Mouse (Mus musculus) left cerebral cortex, adult 2 months (tissue): ENCODE measurements around the gene Lrrc43. TPM values are rescaled to one million over a fixed set of nuclear protein-coding genes. Genes with fewer than 3 reads are reported as not detected.

ENCODE experiments used
- DNase-seq, 2 experiments: peaks; one replicate each; pipeline ENCODE4 v3.0.0; 2021 to 2022; ENCODE audit warnings: low spot score in 2 of 2, mixed read lengths in 1 of 2; ENCODE audit errors: extremely low spot score in 1 of 2
- H3K27ac ChIP-seq: fragments of 200-600 bp; 2 replicates; pipeline ENCODE4 v1.8.1; 2022
- H3K4me3 ChIP-seq: fragments of 200-600 bp; 2 replicates; pipeline ENCODE4 v1.8.1; 2022
- CTCF ChIP-seq: fragments of 200-600 bp; IDR thresholded peaks from 2 replicates; pipeline ENCODE4 v1.8.1; 2022; ENCODE audit warnings: antibody characterized with exemption, mild to moderate bottlenecking, moderate library complexity
- intact Hi-C: fragments of 180-260 bp; cut with DNase I; formaldehyde crosslinking; loops from one replicate; pipeline ENCODE4 v1.15.1; 2025
- microRNA-seq, 2 experiments: library from miRNA; unstranded; fragments of <30 nt; microRNA quantifications; one replicate each; pipeline ENCODE4 v1.2.0; 2021
- total RNA-seq, 2 experiments: library from RNA; stranded (reverse); gene quantifications; 2 replicates each; pipeline ENCODE4 v1.2.3; 2021

Lrrc43 gene
- total RNA-seq, 2 experiments from 2014 or later: 0.49 to 0.61 TPM

DNA sequence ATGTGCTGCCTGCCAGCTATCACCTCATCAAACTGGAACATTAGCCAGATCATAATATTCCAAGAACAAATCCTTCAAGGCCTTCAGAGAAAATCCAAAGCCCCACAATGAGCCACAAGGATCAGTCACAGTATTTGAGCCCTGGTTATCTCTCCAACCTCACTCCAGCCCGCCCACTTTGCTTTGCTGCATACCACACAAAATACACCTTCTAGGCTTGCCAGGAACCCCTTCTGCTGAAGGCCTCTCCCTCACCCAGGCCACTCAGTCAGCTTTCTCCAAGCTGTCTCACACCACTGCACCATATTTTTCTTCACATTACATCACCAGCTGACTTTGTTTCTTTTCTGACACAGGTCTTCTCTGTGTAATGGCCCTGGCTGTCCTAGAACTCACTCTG, 33.1 kb downstream of the Lrrc43 start:
- DNase-seq: no peak
- Histone ChIP-seq H3K27ac (no peak overlapping the region), H3K4me3 (no peak overlapping the region)
- intact Hi-C loops: no loop called here
- no peak for TF ChIP-seq CTCF

DNA sequence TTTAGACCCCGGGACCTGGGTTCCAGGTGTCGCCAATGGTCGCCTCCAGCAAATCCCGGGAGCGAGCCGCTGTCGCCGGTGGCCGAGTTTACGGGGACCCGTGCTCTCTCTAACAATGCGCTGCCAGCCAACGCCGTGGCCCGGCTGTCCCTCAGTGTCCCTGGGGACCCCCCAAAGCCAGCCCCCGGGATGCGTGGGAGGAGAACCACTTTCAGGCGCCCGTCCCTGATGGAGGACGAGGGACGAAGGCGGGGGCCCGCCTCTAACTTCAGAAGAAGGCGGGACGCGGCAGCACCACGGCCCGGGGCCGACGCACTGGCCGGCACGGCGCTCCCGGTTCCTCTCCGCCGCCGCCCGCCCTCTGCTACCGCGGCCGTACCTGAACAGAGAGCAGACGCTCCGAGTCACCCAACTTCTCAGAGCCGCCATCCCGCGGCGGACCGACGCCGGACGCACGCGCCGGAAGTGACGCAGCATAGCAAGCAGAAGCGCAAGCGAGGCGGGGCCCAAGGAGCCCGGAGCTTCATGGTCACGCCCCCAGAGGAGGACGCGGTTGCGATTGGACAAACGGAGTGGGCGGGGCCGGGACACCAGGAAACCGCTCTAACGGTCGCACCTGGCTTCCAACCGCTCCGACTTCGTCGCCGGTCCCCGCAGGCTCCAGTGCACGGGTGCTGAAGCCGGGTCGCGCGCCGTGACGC, 34.7 kb downstream of the Lrrc43 start, which contains the start of gene Diablo:
Diablo (minus strand) TSS at position 485 of the 701 bp plus-strand sequence.
- no peak for TF ChIP-seq CTCF
- Histone ChIP-seq H3K4me3 (peak within 1 kb of the TSS; percentile 89), H3K27ac (peak within 1 kb of the TSS; percentile 71)
- intact Hi-C loops: no loop called here
- DNase-seq: peak; percentile 97 to 98

DNA sequence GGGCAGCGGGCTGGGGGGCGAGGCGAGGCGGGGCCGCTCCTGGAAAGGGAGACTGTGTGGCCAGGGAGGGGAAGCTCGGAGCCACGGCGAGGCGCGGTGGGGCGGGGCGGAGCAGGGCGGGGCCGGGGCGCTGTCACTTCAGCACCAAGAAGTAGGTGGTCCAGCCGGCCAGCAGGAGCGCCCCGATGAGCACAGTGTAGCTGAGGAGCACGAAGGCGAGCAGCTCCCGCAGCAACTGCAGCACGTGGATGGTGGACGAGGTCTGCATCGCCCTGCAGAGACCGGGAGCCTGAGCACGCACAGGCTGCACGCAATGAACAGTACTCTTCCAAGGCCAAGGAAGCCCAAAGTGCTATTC, 35.3 kb downstream of the Lrrc43 start:
- peak; percentile 27 for TF ChIP-seq CTCF
- intact Hi-C loops: no loop called here
- Histone ChIP-seq H3K4me3 (peak overlapping the region; percentile 89), H3K27ac (no peak overlapping the region; the same call in 1 of the 2 replicates)
- DNase-seq: no peak

DNA sequence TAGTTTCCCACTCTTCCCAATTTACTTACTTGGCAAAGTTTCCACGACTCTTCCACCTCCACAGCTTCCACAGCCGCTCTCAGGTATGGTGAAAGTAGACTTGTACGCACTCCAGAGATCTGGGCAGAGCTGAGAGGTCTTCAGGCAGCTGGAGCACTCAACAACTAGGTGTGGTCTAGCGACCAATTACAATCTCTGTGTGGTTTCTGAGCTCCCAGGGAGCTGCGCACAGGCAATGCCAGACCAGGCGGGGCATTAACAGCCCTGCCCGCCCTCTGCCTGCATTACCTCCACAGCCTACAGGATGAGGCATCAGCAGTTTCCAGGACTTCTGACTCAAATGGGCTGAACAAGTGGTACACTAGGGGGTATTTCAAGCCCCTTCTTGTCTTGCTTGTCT, 36.2 kb downstream of the Lrrc43 start, which contains the start of gene Gm49027:
Gm49027 (minus strand) TSS at position 208 of the 400 bp plus-strand sequence.
- H3K4me3 ChIP-seq: peak within 1 kb of the TSS; percentile 89
- TF ChIP-seq CTCF: no peak
- DNase-seq: peak in 1 of 2 experiments; percentile 6
- no peak within 1 kb of the TSS; the same call in 1 of the 2 replicates for H3K27ac ChIP-seq
- intact Hi-C loops: no loop called here

DNA sequence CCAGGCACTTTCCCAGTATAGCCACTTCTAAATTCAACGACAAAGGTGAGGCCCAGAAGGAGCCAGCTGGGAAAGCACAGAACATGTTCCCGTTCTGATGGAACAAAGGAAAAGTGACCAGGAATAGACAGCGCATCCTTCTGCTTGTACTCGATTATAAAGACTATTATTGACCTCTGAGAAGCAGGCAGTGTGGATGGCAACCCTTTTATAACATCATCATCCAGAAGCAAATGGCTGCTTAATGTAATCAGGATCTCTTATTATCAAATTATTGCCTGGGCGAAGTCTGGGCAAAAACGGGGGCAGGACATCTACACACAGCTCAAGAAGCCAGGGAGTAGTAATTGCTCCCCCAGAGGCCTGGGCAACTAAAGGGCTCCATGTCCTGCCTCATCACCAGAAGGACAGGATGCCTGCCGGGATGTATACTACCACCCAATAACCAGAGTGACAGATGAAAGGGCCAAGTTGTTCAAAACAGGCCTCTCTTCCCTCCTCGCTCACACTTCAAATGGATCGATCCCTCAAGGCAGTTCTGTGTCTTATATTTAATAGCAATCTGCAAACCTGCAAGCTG, 36.9 kb downstream of the Lrrc43 start:
- no peak overlapping the region for H3K4me3 ChIP-seq
- intact Hi-C loops: loop anchor here (2.0 kb wide), 1 partner anchor 85 kb away; no protein-coding TSS in a partner anchor
- TF ChIP-seq CTCF: no peak
- DNase-seq: peak in 1 of 2 experiments; percentile 6
- no peak overlapping the region for H3K27ac ChIP-seq

DNA sequence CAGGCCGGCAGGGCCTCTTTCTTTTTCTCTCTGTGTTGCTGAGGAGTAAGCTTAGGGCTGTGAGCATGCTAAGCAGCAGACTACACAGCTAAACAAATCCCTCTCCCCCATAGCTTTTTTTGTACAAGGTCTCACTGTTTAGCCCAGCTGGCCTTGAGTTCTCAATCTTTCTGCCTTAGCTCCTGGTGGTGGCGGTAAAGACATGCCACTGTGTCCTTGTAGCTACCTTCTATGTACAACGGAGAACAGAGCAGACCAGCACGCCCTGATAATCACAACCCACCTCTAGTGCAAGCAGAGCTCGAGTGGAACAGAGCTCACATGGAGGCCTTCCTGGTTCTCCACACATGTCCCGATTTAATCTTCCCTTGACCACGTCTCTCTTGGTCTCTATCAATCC, 39.5 kb downstream of the Lrrc43 start:
- DNase-seq: peak; percentile 6

DNA sequence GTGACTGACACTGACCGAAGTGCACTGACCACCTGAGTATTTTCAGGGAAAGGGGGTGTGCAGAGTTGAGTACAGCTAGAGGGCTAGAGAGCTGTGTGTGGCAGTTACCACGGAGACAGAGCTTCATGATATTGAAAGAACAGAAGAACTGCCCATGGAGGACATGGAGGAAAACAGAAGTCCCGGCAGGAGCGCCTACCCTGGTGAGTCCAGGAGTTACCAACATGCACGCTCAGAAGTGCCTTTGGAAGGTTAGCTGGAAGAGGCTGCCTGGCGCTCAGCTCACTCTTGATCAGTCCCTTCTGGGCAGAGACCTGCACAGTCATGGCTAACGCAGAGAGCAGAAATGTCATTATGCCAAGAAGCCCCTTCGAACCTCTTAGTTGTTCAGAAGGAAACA, 41.0 kb downstream of the Lrrc43 start:
- Histone ChIP-seq H3K27ac (no peak overlapping the region), H3K4me3 (no peak overlapping the region)
- peak; percentile 6 to 8 for DNase-seq
- TF ChIP-seq CTCF: no peak
- intact Hi-C loops: no loop called here

More for the DNA sequence above, 39.5 kb downstream of the Lrrc43 start:
- no peak; the same call in none of the 2 replicates for TF ChIP-seq CTCF
- intact Hi-C loops: no loop called here
- H3K4me3 ChIP-seq: no peak overlapping the region
- H3K27ac ChIP-seq: no peak overlapping the region

DNA sequence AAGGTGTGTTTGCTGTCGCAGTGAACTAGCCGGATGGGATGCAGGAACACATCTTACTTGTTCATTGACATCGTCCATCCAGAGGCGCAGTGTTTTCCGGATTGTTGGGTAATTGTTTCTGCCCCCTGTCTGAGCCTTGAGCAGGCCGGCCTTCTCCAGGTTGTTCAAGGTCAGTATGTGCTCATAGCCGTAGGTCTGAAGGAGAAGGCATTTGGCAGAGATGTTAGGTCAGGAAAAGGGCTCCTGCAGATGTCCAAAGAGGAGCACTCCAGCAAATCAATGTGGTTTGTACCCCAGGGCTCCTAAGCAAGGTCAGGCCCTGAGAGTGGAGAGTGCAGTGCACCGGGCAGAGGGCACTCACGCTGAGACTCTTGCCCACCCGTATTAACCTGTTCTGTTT, 44.7 kb downstream of the Lrrc43 start:
- H3K4me3 ChIP-seq: no peak overlapping the region
- intact Hi-C loops: no loop called here
- DNase-seq: peak; percentile 5
- H3K27ac ChIP-seq: no peak overlapping the region
- TF ChIP-seq CTCF: no peak

DNA sequence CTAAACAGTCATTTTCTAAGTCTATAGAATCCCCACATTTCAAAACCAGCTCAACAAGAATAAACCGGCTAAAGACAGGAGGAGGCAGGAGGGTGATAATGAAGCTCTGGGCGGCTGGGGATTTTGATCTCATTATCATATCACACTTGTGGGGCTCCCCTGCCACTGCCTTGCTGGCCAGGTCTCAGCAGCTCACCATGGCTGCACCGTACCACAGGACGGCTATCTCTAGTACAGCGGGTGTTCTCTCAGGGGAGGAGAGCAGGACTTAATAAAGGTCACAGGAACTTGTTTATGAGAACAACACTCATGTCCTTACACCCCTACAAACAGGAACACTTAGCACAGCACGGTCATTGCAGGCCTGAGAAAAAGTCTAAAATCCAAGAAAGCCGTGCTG, 66.6 kb downstream of the Lrrc43 start:
- intact Hi-C loops: no loop called here
- no peak overlapping the region for H3K4me3 ChIP-seq
- DNase-seq: peak; percentile 2 to 8
- no peak overlapping the region for H3K27ac ChIP-seq
- TF ChIP-seq CTCF: no peak

DNA sequence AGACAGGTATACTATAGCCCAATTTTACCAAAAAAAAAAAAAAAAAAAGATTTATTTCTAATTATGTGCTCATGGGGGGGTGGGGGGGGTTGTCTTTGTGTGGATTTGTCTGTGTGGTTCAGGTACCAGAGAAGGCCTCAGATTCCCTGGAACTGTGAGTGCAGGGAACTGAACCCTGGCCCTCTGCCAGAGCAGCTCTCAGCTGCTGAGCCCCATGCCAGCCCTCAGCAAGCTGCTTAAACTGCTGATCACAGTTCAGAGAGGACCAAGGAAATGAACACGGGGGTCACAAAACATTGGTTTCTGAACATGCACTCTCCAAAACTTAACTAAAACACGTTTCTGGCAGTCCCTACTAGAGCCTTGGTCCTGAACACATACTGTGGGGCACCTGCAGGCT, 67.3 kb downstream of the Lrrc43 start:
- TF ChIP-seq CTCF: no peak
- no peak overlapping the region for H3K4me3 ChIP-seq
- intact Hi-C loops: no loop called here
- peak; percentile 20 to 40 for DNase-seq
- 0 out of 2 replicates have a peak overlapping the region, but pooled peaks have one; percentile 50 for H3K27ac ChIP-seq

Small RNA genes within 50 kb of the gene (microRNA-seq; reads per million reads assigned to microRNA genes)
- 0.48 to 1.5 reads per million in 2 experiments for gene Mir7647

Other genes with a start within 250 kb of the Lrrc43 start
- gene Wdr66, start 237.2 kb upstream of the Lrrc43 start, total RNA-seq: 1 to 10 TPM; 6.0 to 6.2 TPM
- gene Bcl7a, start 145.5 kb upstream of the Lrrc43 start, total RNA-seq: 10 to 100 TPM; 65.4 to 68.2 TPM
- gene Mlxip, start 94.5 kb upstream of the Lrrc43 start, total RNA-seq: 10 to 100 TPM; 20.5 to 20.8 TPM
- not detected for gene Il31, start 184 bp downstream of the Lrrc43 start, total RNA-seq
- gene B3gnt4, start 21.2 kb downstream of the Lrrc43 start, total RNA-seq: 1 to 10 TPM in 1 of 2 experiments, under 1 TPM in 1; 0.95 to 1.1 TPM
- 10 to 100 TPM; 27.9 to 29.0 TPM for gene Diablo, start 34.9 kb downstream of the Lrrc43 start, total RNA-seq
- gene Gm49027, start 36.2 kb downstream of the Lrrc43 start, total RNA-seq: 1 to 10 TPM; 7.0 to 7.7 TPM
- gene Vps33a, start 83.7 kb downstream of the Lrrc43 start, total RNA-seq: 100 to 1,000 TPM in 1 of 2 experiments, 10 to 100 TPM in 1; 87.3 to 105 TPM
- gene Clip1, start 195.3 kb downstream of the Lrrc43 start, total RNA-seq: 100 to 1,000 TPM; 139 TPM
- gene Zcchc8, start 231.8 kb downstream of the Lrrc43 start, total RNA-seq: 10 to 100 TPM; 40.5 to 47.3 TPM